Mouse (Mus musculus) liver, embryonic 14.5 days (tissue): ENCODE measurements around the gene Synpr. TPM values are rescaled to one million over a fixed set of nuclear protein-coding genes. Genes with fewer than 3 reads are reported as not detected.

Experiments used
- ATAC-seq: fragments of 200-750 bp; cut with Nextera tagmentation; 2 replicates; pipeline ENCODE4 v1.8.0; 2017; ENCODE audit warnings: moderate number of reproducible peaks, mild to moderate bottlenecking, moderate library complexity; ENCODE audit not compliant: insufficient read depth
- DNase-seq, 3 experiments: peaks; one replicate each; pipeline ENCODE4 v3.0.0-alpha.2; 2012 to 2013; ENCODE audit warnings: low read depth in 3 of 3, low spot score in 3 of 3
- H3K27ac ChIP-seq: fragments of 300-500 bp; sonication (generic); 2 replicates; pipeline ENCODE4 v1.5.1; 2014; ENCODE audit warnings: moderate library complexity, mild to moderate bottlenecking, control low read depth, inconsistent platforms
- H3K27me3 ChIP-seq: fragments of 300-500 bp; sonication (generic); 2 replicates; pipeline ENCODE4 v1.6.1; 2014; ENCODE audit warnings: mild to moderate bottlenecking, low read length, moderate library complexity; ENCODE audit not compliant: control insufficient read depth, insufficient read depth
- H3K36me3 ChIP-seq: fragments of 300-500 bp; sonication (generic); replicated peaks from 2 replicates; pipeline ENCODE4 v1.6.1; 2014; ENCODE audit warnings: low read depth; ENCODE audit not compliant: control insufficient read depth, insufficient read depth
- H3K4me1 ChIP-seq, 2 experiments: fragments of 200-500 bp in 1 of 2; fragments of 300-500 bp in 1 of 2; sonication (generic) in 1 of 2; replicated peaks; 2 replicates each; pipeline ENCODE4 v1.6.1; 2012 to 2014; ENCODE audit warnings: antibody characterized with exemption in 1 of 2, inconsistent platforms in 1 of 2, low read length in 1 of 2; ENCODE audit not compliant: control insufficient read depth in 2 of 2, insufficient read depth in 2 of 2
- H3K4me2 ChIP-seq: fragments of 300-500 bp; sonication (generic); 2 replicates; pipeline ENCODE4 v1.6.1; 2014; ENCODE audit warnings: low read depth, mild to moderate bottlenecking, control low read depth, moderate library complexity
- H3K4me3 ChIP-seq, 2 experiments: fragments of 200-500 bp in 1 of 2; fragments of 300-500 bp in 1 of 2; sonication (generic) in 1 of 2; 2 replicates each; pipeline ENCODE4 v1.5.1; 2012 to 2014; ENCODE audit warnings: low read depth in 2 of 2, low read length in 2 of 2, mild to moderate bottlenecking in 2 of 2, control low read depth in 1 of 2, inconsistent platforms in 1 of 2, moderate library complexity in 1 of 2; ENCODE audit not compliant: insufficient read depth in 1 of 2
- H3K9ac ChIP-seq: fragments of 300-500 bp; sonication (generic); replicated peaks from 2 replicates; pipeline ENCODE4 v1.6.1; 2014; ENCODE audit warnings: mild to moderate bottlenecking, control low read depth, moderate library complexity
- H3K9me3 ChIP-seq: fragments of 300-500 bp; sonication (generic); 2 replicates; pipeline ENCODE4 v1.6.1; 2016; ENCODE audit warnings: low read length, mixed read lengths; ENCODE audit not compliant: control insufficient read depth
- CTCF ChIP-seq: IDR thresholded peaks from 2 replicates; pipeline ENCODE4 v1.5.1; 2016; ENCODE audit warnings: antibody characterized with exemption, low read depth, control low read depth
- EP300 ChIP-seq: IDR thresholded peaks from 2 replicates; pipeline ENCODE4 v1.6.1; 2016; ENCODE audit warnings: antibody characterized with exemption, low read depth
- WGBS: fragments of 180-500 bp; shearing (Covaris S2); extraction: QIAGEN DNeasy Blood & Tissue Kit; methylation state at CpG from one replicate; pipeline ENCODE4 v1.1.7; 2014; ENCODE audit not compliant: insufficient replicate concordance; 5-methylcytosine and 5-hydroxymethylcytosine counted together
- polyA plus RNA-seq, 2 experiments: library from polyadenylated mRNA; depleted of rRNA in 1 of 2; stranded (reverse) in 1 of 2; unstranded in 1 of 2; fragments of >200 nt; fragmentation: Nextera tagmentation in 1 of 2; extraction: Ambion mirVana in 1 of 2; gene quantifications; 2 replicates each; pipeline versions ENCODE4 v1.2.1 to v1.2.3; 2012 to 2014

The Synpr gene
- polyA plus RNA-seq, 2 experiments, result 0.01 TPM; not detected in 1

DNA sequence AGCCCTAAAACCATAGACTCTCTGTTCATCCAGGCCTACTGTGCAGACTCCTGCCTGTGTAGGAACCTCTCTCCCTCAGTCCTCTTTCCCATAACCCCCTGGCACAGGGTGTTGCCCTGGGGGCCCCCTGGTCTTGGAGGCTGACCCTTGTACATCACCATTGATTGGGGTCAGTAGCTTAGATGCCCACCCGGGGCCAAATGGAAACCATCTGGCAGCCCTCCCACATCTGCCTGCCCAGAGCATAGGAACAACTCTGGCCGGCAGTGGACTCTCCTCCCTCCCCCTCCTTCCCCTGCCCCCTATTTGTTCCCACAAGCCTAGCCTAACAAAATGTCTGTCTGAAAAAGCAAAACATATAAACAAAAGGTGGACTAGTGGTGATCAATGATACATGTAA, 336.0 kb downstream of the Synpr start:
- no peak overlapping the region for H3K4me2 ChIP-seq
- no peaks in the 10 kb centered on the region for H3K4me1 ChIP-seq
- no peak overlapping the region for H3K4me3 ChIP-seq
- no peak for TF ChIP-seq CTCF
- no peak for TF ChIP-seq EP300
- WGBS, result 58% methylated on average over 2 of the region's 2 CpGs
- H3K9me3 ChIP-seq, result no peaks in the 10 kb centered on the region
- no peaks in the 10 kb centered on the region for H3K27me3 ChIP-seq
- H3K36me3 ChIP-seq, result no peaks in the 10 kb centered on the region
- no peak overlapping the region for H3K27ac ChIP-seq
- ATAC-seq (no peak), DNase-seq (no peak)
- H3K9ac ChIP-seq, result no peak overlapping the region

- no peak overlapping the region for H3K4me2 ChIP-seq
- no peaks in the 10 kb centered on the region for H3K4me1 ChIP-seq
- ATAC-seq (no peak), DNase-seq (no peak)
- TF ChIP-seq CTCF (no peak), EP300 (no peak)
- WGBS, result 68% methylated on average over 1 of the region's 1 CpGs
- no peaks in the 10 kb centered on the region for H3K36me3 ChIP-seq
- no peaks in the 10 kb centered on the region for H3K27me3 ChIP-seq
- H3K9ac ChIP-seq, result no peak overlapping the region
- no peak overlapping the region for H3K4me3 ChIP-seq
- no peaks in the 10 kb centered on the region for H3K9me3 ChIP-seq
- no peak overlapping the region for H3K27ac ChIP-seq
These were observed 365.3 kb downstream of the Synpr start for GRCm38 (mm10) chr14:13649865-13650264.

DNA sequence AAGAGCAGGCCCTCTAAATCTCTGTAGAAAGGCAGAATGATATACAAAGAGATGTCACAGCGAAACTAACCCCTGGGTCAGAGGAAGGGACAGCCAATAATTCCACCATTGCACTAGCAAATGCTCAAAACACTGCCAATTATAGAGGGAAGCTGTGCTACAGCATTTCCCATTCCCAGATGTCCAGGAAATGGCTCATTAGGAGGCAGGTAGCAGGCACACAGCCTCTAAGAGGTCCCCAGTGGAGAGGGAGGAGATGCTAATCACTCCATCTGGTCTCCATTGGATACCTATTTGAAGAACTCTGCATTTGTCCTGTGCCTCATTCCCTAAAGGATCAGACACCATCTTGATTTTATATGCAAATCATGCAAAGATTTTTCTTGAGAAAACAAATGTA, 366.5 kb downstream of the Synpr start:
- Histone ChIP-seq H3K9me3 (no peaks in the 10 kb centered on the region), H3K9ac (no peak overlapping the region), H3K36me3 (no peaks in the 10 kb centered on the region), H3K4me2 (no peak overlapping the region), H3K4me1 (no peaks in the 10 kb centered on the region), H3K27me3 (no peaks in the 10 kb centered on the region), H3K27ac (no peak overlapping the region), H3K4me3 (no peak overlapping the region)
- 28% methylated on average over 1 of the region's 1 CpGs for WGBS
- no peak for ATAC-seq
- TF ChIP-seq EP300, result no peak
- TF ChIP-seq CTCF, result no peak
- DNase-seq, result no peak

DNA sequence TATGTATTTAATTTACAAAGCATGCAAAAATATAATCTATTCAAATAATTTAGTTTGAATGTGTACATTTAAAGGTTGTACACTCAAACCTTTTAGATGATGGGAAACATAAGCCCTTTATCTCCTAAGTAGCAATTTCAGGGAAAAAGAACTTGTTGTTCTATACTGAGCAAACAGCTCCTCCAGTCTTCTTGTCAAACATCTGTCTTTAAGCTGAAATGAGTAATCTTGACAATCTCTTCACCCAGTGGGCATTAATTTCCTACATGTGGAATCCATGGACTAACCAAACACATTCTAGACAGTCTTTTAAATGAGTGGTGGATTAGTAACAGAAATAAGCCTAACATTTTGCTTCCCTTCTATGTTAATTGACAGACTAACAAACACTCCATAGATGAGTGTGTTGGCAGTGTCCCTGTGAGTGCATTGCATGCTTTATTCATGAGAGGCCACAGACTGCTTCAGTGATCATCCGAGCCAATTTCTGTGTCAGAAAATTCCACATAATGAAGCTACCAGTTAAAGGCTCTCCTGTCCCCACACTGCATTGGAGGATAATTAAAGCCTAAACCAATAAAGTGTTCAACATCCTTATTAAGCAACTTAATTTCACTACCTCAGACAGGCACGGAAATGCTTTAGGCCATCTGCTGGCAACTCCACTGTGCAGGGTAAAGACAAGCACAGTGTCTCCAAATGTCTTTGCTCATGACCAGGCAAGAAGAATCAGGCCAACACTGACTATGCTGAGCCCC, 367.1 kb downstream of the Synpr start:
- Histone ChIP-seq H3K4me1 (no peaks in the 10 kb centered on the region), H3K27ac (no peak overlapping the region), H3K4me2 (no peak overlapping the region), H3K36me3 (no peaks in the 10 kb centered on the region), H3K4me3 (no peak overlapping the region), H3K9ac (no peak overlapping the region), H3K27me3 (no peaks in the 10 kb centered on the region), H3K9me3 (no peaks in the 10 kb centered on the region)
- DNase-seq, result no peak
- 59% methylated on average over 2 of the region's 2 CpGs for WGBS
- no peak for ATAC-seq
- TF ChIP-seq CTCF, result no peak
- TF ChIP-seq EP300, result no peak
